15 mouse cellular contexts compared by ENCODE assay signal in the genomic region with DNA sequence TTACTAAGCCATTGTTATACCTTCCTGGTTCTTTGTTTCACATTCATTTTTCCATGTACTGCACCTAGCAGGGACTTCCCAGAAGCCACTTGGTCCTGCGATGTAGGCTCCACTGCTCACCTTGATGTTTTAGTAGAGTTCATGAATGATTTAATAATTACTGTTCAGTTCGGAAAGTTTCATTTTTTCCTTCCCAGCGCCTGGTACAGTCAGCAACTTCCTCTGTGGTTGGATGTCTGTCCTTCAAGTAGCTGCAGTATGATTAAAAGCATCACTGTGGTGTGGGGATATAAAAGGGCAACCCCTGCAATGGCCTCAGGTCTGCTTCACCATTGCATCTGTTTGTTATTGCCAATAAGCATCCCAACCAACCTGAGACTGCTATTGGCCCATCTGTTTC.
"Had no signal": no experiment of that assay in that cellular context is flagged by ENCODE, and none has a peak within 500 bp of the region (broad histone marks: within the 10 kb centered on the region; RNA-seq: fewer than 3 reads in every experiment).

No protein-coding gene starts in this region.

- H3K36me3 ChIP-seq: neural tube, embryonic 12.5 days; neural tube, embryonic 13.5 days; neural tube, embryonic 15.5 days; stomach, embryonic 15.5 days had no signal

- H3K9me3 ChIP-seq: neural tube, embryonic 12.5 days; neural tube, embryonic 13.5 days; neural tube, embryonic 15.5 days; stomach, embryonic 15.5 days had no signal

- H3K27me3 ChIP-seq: neural tube, embryonic 12.5 days; neural tube, embryonic 13.5 days; neural tube, embryonic 15.5 days; stomach, embryonic 15.5 days had no signal

- DNase-seq: retina, postnatal 1 day; right cerebral cortex, adult 18-20 months; right cerebral cortex, postnatal 14 days; right cerebral cortex, postnatal 25 days; right cerebral cortex, postnatal 4 days; spleen, adult 18-20 months; thymus, adult 18-20 months; thymus, adult 2 months; thymus, postnatal 25 days; thymus, postnatal 36 days; thymus, postnatal 4 days had no signal

- H3K4me3 ChIP-seq: neural tube, embryonic 12.5 days; neural tube, embryonic 13.5 days; neural tube, embryonic 15.5 days; stomach, embryonic 15.5 days had no signal

- H3K4me1 ChIP-seq: neural tube, embryonic 12.5 days; neural tube, embryonic 13.5 days; stomach, embryonic 15.5 days had no signal
